In genomic region chr11:6276466-6276865, GRCm38 (mm10) we compare ENCODE assay signal across 21 mouse cellular contexts. TPM values are rescaled to one million over a fixed set of nuclear protein-coding genes. Genes with fewer than 3 reads are reported as not detected.
"Had no signal": no experiment of that assay in that cellular context is flagged by ENCODE, and none has a peak within 500 bp of the region (broad histone marks: within the 10 kb centered on the region; RNA-seq: fewer than 3 reads in every experiment).

No protein-coding gene starts in this region.

- DNase-seq: lung, adult 18-20 months; lung, embryonic 14.5 days; lung, postnatal 10 days; lung, postnatal 4 days; right cerebral cortex, adult 18-20 months; right cerebral cortex, postnatal 25 days; right cerebral cortex, postnatal 4 days; spleen, adult 18-20 months; thymus, adult 18-20 months; thymus, postnatal 14 days; thymus, postnatal 36 days had no signal

- H3K9ac ChIP-seq: lung, embryonic 14.5 days; midbrain, embryonic 13.5 days; midbrain, embryonic 15.5 days; neural tube, embryonic 13.5 days; neural tube, embryonic 15.5 days had no signal

- ATAC-seq: midbrain, embryonic 13.5 days; midbrain, embryonic 15.5 days had no signal

- H3K27ac ChIP-seq: midbrain, embryonic 10.5 days; midbrain, embryonic 13.5 days; midbrain, embryonic 15.5 days; neural tube, embryonic 13.5 days; neural tube, embryonic 15.5 days had no signal

- H3K4me3 ChIP-seq: midbrain, embryonic 10.5 days; midbrain, embryonic 13.5 days; midbrain, embryonic 15.5 days; myocyte; neural tube, embryonic 13.5 days; neural tube, embryonic 15.5 days had no signal

- H3K4me2 ChIP-seq: lung, embryonic 14.5 days; midbrain, embryonic 13.5 days; midbrain, embryonic 15.5 days; neural tube, embryonic 13.5 days; neural tube, embryonic 15.5 days had no signal

- H3K9me3 ChIP-seq: midbrain, embryonic 13.5 days; midbrain, embryonic 15.5 days; neural tube, embryonic 13.5 days; neural tube, embryonic 15.5 days had no signal

- H3K27me3 ChIP-seq: midbrain, embryonic 13.5 days; midbrain, embryonic 15.5 days; neural tube, embryonic 13.5 days; neural tube, embryonic 15.5 days had no signal

RNA-seq across cellular contexts. Expression of gene Npc1l1, which starts 46.5 kb away (rescaled TPM):
- total RNA-seq: megakaryocyte, adult 5-6 weeks; megakaryocyte-erythroid progenitor cell, adult 5-6 weeks had no signal
- polyA plus RNA-seq: lung, embryonic 14.5 days; lung, embryonic 16.5 days; midbrain, embryonic 10.5 days; neural tube, embryonic 11.5 days; neural tube, embryonic 13.5 days had no signal
